Mouse (Mus musculus) myocyte (in vitro differentiated cells): ENCODE measurements around the gene Gm13698.

ENCODE experiments used
- MYOG ChIP-seq, 3 experiments: IDR thresholded peaks; one replicate each; pipeline ENCODE4 v1.6.1; 2011; ENCODE audit warnings: control low read depth in 2 of 3, low read depth in 2 of 3, mild to moderate bottlenecking in 2 of 3; ENCODE audit not compliant: insufficient read length in 2 of 3, control insufficient read depth in 1 of 3, insufficient read depth in 1 of 3
- POLR2A ChIP-seq: IDR thresholded peaks from one replicate; pipeline ENCODE4 v1.6.1; 2011; ENCODE audit warnings: low read depth, mild to moderate bottlenecking, control low read depth, moderate library complexity; ENCODE audit not compliant: insufficient read length
- POLR2AphosphoS2 ChIP-seq: IDR thresholded peaks from one replicate; pipeline ENCODE4 v1.6.1; 2011; ENCODE audit warnings: low read depth, control low read depth; ENCODE audit not compliant: insufficient read length

DNA sequence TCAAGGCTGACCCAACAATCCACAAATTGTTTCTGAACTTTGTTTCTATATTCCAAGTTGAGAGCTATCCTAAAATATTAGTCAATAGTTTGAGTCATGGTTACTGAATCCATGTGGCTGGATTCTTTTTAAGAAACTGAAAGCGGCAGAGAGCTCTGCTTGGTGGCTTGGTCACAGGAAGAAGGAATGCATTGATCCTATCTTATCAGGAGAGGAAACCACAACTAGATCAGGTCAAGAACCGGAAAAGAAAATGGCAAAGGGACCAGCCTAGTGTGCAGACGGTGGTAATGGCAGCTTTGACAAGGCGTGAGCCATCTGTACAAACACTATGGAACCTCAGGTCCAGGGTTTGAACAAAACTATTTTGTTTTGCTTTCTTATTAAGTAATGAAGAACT is 13.7 kb upstream of the Gm13698 start:
- TF ChIP-seq POLR2A = no peak
- TF ChIP-seq POLR2AphosphoS2 = no peak
- TF ChIP-seq MYOG (IDR thresholded peaks at IDR 0.05; ENCODE audit: control insufficient read depth in 1 of 3, insufficient read depth in 1 of 3, insufficient read length in 2 of 3, low read depth in 2 of 3) = no peak
